Mouse (Mus musculus) spleen, adult 2 months (tissue): ENCODE measurements around the gene Prkab2.

Experiments
- CTCF ChIP-seq: fragments of 200-500 bp; IDR thresholded peaks from 2 replicates; pipeline ENCODE4 v1.5.1; 2011; ENCODE audit warnings: mild to moderate bottlenecking, inconsistent platforms; ENCODE audit not compliant: insufficient read depth, insufficient read length, insufficient replicate concordance; ENCODE audit errors: extremely low read depth
- POLR2A ChIP-seq: fragments of 200-500 bp; IDR thresholded peaks from 2 replicates; pipeline ENCODE4 v1.6.1; 2011; ENCODE audit warnings: low read depth, low read length, inconsistent platforms

DNA sequence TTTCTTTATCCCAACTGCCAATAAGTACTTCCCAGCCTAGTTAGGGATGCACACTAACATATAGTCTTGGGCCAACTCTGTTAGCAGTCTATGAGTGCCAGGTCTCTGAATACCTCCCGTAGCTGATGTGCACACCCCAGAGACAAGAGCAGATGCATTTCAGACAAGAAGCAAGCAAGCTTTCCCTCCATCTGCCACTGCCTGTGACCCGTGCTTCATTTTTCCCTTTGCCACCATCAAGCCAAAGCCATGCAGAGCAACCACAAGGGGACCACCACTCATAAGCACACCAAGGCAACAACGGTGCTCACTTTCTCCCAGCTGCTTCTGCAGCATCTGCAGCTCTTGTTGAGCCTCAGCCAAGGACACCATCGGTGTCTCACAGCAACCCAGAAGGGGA is 48.6 kb downstream of the Prkab2 start:
- no peak for TF ChIP-seq CTCF
- no peak for TF ChIP-seq POLR2A
